Mouse (Mus musculus) liver, embryonic 14.5 days (tissue): ENCODE results near the gene Elane.

Experiments used
- CTCF ChIP-seq: IDR thresholded peaks from 2 replicates; pipeline ENCODE4 v1.5.1; 2016; ENCODE audit warnings: antibody characterized with exemption, low read depth, control low read depth
- EP300 ChIP-seq: IDR thresholded peaks from 2 replicates; pipeline ENCODE4 v1.6.1; 2016; ENCODE audit warnings: antibody characterized with exemption, low read depth

GRCm38 (mm10) chr10:79930826-79931186, 44.8 kb downstream of the Elane start:
- no peak for TF ChIP-seq CTCF
- no peak for TF ChIP-seq EP300
